Mouse (Mus musculus) lung, postnatal 0 days (tissue): ENCODE data around the gene Sept11. TPM values are rescaled to one million over a fixed set of nuclear protein-coding genes. Genes with fewer than 3 reads are reported as not detected.

Experiments used
- ATAC-seq: fragments of 200-750 bp; cut with Nextera tagmentation; 2 replicates; pipeline ENCODE4 v1.8.0; 2017; ENCODE audit warnings: moderate library complexity
- DNase-seq: peaks from one replicate; pipeline ENCODE4 v3.0.0-alpha.2; 2016; ENCODE audit warnings: low spot score
- H3K27ac ChIP-seq: fragments of 300-500 bp; sonication (generic); 2 replicates; pipeline ENCODE4 v1.5.1; 2014; ENCODE audit warnings: antibody characterized with exemption, mild to moderate bottlenecking, low read length, mixed read lengths
- H3K27me3 ChIP-seq: fragments of 300-500 bp; sonication (generic); replicated peaks from 2 replicates; pipeline ENCODE4 v1.6.1; 2014; ENCODE audit warnings: low read length, mixed read lengths; ENCODE audit not compliant: insufficient read depth
- H3K36me3 ChIP-seq: fragments of 300-500 bp; sonication (generic); 2 replicates; pipeline ENCODE4 v1.6.1; 2014; ENCODE audit warnings: low read length, mixed read lengths; ENCODE audit not compliant: insufficient read depth
- H3K4me1 ChIP-seq: fragments of 300-500 bp; sonication (generic); 2 replicates; pipeline ENCODE4 v1.6.1; 2014; ENCODE audit warnings: antibody characterized with exemption, low read depth, low read length, mixed read lengths; ENCODE audit not compliant: insufficient read depth
- H3K4me2 ChIP-seq: fragments of 300-500 bp; sonication (generic); replicated peaks from 2 replicates; pipeline ENCODE4 v1.6.1; 2014; ENCODE audit warnings: low read depth, mild to moderate bottlenecking, low read length, moderate library complexity, mixed read lengths
- H3K4me3 ChIP-seq: fragments of 300-500 bp; sonication (generic); 2 replicates; pipeline ENCODE4 v1.5.1; 2014; ENCODE audit warnings: low read depth, low read length
- H3K9ac ChIP-seq: fragments of 300-500 bp; sonication (generic); replicated peaks from 2 replicates; pipeline ENCODE4 v1.6.1; 2014; ENCODE audit warnings: low read depth, mild to moderate bottlenecking
- H3K9me3 ChIP-seq: fragments of 300-500 bp; sonication (generic); 2 replicates; pipeline ENCODE4 v1.6.1; 2016; ENCODE audit warnings: low read length, mixed read lengths
- CTCF ChIP-seq: IDR thresholded peaks from 2 replicates; pipeline ENCODE4 v1.5.1; 2016; ENCODE audit warnings: antibody characterized with exemption, mild to moderate bottlenecking
- EP300 ChIP-seq: IDR thresholded peaks from 2 replicates; pipeline ENCODE4 v1.6.1; 2016; ENCODE audit warnings: antibody characterized with exemption, mild to moderate bottlenecking, control low read depth
- WGBS: fragments of 180-500 bp; shearing (Covaris S2); extraction: QIAGEN DNeasy Blood & Tissue Kit; methylation state at CpG from one replicate; pipeline ENCODE4 v1.1.7; 2014; 5-methylcytosine and 5-hydroxymethylcytosine counted together
- polyA plus RNA-seq: library from polyadenylated mRNA; unstranded; fragments of >200 nt; fragmentation: Nextera tagmentation; extraction: Ambion mirVana; gene quantifications from 2 replicates; pipeline ENCODE4 v1.2.1, GENCODE M21; 2015

Gene Sept11
- polyA plus RNA-seq, 1 experiment from 2014 or later = 49.1 TPM

- Histone ChIP-seq H3K27ac (no peak overlapping the region), H3K36me3 (no peaks in the 10 kb centered on the region), H3K4me1 (no peaks in the 10 kb centered on the region), H3K4me3 (no peak overlapping the region), H3K4me2 (no peak overlapping the region), H3K27me3 (no peaks in the 10 kb centered on the region), H3K9me3 (no peaks in the 10 kb centered on the region), H3K9ac (no peak overlapping the region)
- DNase-seq = no peak
- no peak for TF ChIP-seq EP300
- no peak for TF ChIP-seq CTCF
- WGBS = 86% methylated on average over 3 of the region's 3 CpGs
- ATAC-seq = no peak
Measured at GRCm38 (mm10) chr5:93112290-93112689, 19.1 kb downstream of the Sept11 start.

- Histone ChIP-seq H3K27me3 (no peaks in the 10 kb centered on the region), H3K36me3 (no peaks in the 10 kb centered on the region), H3K9ac (no peak overlapping the region), H3K27ac (no peak overlapping the region), H3K4me1 (no peaks in the 10 kb centered on the region), H3K9me3 (no peaks in the 10 kb centered on the region), H3K4me3 (no peak overlapping the region), H3K4me2 (no peak overlapping the region)
- DNase-seq (no peak), ATAC-seq (no peak)
- no peak for TF ChIP-seq EP300
- no peak for TF ChIP-seq CTCF
- 76% methylated on average over 5 of the region's 5 CpGs for WGBS
Measured at GRCm38 (mm10) chr5:93113517-93113916, 20.3 kb downstream of the Sept11 start.

- no peak overlapping the region for H3K9ac ChIP-seq
- no peak overlapping the region for H3K27ac ChIP-seq
- H3K27me3 ChIP-seq = no peaks in the 10 kb centered on the region
- no peaks in the 10 kb centered on the region for H3K36me3 ChIP-seq
- ATAC-seq (no peak), DNase-seq (no peak)
- no peak overlapping the region for H3K4me2 ChIP-seq
- H3K4me3 ChIP-seq = no peak overlapping the region
- TF ChIP-seq EP300 (no peak), CTCF (no peak)
- no peaks in the 10 kb centered on the region for H3K4me1 ChIP-seq
- WGBS = 74% methylated on average over 6 of the region's 6 CpGs
- no peaks in the 10 kb centered on the region for H3K9me3 ChIP-seq
Measured at GRCm38 (mm10) chr5:93114515-93114914, 21.3 kb downstream of the Sept11 start.

GRCm38 (mm10) chr5:93115059-93115458 is 21.8 kb downstream of the Sept11 start:
- Histone ChIP-seq H3K4me3 (no peak overlapping the region), H3K9ac (no peak overlapping the region), H3K4me2 (no peak overlapping the region), H3K9me3 (no peaks in the 10 kb centered on the region), H3K27ac (no peak overlapping the region), H3K36me3 (no peaks in the 10 kb centered on the region), H3K4me1 (no peaks in the 10 kb centered on the region), H3K27me3 (no peaks in the 10 kb centered on the region)
- DNase-seq (no peak), ATAC-seq (no peak)
- whole genome bisulfite sequencing = 70% methylated on average over 6 of the region's 6 CpGs
- TF ChIP-seq EP300 (no peak), CTCF (no peak)

GRCm38 (mm10) chr5:93115854-93116253 is 22.6 kb downstream of the Sept11 start:
- ATAC-seq = no peak
- Histone ChIP-seq H3K27me3 (no peaks in the 10 kb centered on the region), H3K4me1 (no peaks in the 10 kb centered on the region), H3K4me2 (no peak overlapping the region), H3K9ac (no peak overlapping the region), H3K4me3 (no peak overlapping the region), H3K9me3 (no peaks in the 10 kb centered on the region), H3K36me3 (no peaks in the 10 kb centered on the region), H3K27ac (no peak overlapping the region)
- DNase-seq = no peak
- TF ChIP-seq EP300 (no peak), CTCF (no peak)
- 85% methylated on average over 13 of the region's 13 CpGs for WGBS

GRCm38 (mm10) chr5:93117648-93118047 is 24.4 kb downstream of the Sept11 start:
- Histone ChIP-seq H3K4me2 (no peak overlapping the region), H3K36me3 (no peaks in the 10 kb centered on the region), H3K9me3 (no peaks in the 10 kb centered on the region), H3K27me3 (no peaks in the 10 kb centered on the region), H3K9ac (no peak overlapping the region), H3K4me1 (no peaks in the 10 kb centered on the region), H3K4me3 (no peak overlapping the region), H3K27ac (no peak overlapping the region)
- TF ChIP-seq EP300 (no peak), CTCF (no peak)
- 84% methylated on average over 8 of the region's 8 CpGs for WGBS
- ATAC-seq = no peak
- no peak for DNase-seq

GRCm38 (mm10) chr5:93121660-93122059 is 28.4 kb downstream of the Sept11 start:
- Histone ChIP-seq H3K4me2 (no peak overlapping the region), H3K4me3 (no peak overlapping the region), H3K9me3 (no peaks in the 10 kb centered on the region), H3K9ac (no peak overlapping the region), H3K4me1 (no peaks in the 10 kb centered on the region), H3K27me3 (no peaks in the 10 kb centered on the region), H3K36me3 (no peaks in the 10 kb centered on the region), H3K27ac (no peak overlapping the region)
- DNase-seq (peak; percentile 67), ATAC-seq (peak; percentile 53)
- no peak for TF ChIP-seq CTCF
- peak; percentile 29; the same call in 1 of the 2 replicates for TF ChIP-seq EP300
- 65% methylated on average over 8 of the region's 8 CpGs for WGBS
